Mouse (Mus musculus) brain, embryonic 18.5 days (tissue): ENCODE results near the gene Trir.

ENCODE experiments used
- DNase-seq: peaks from one replicate; pipeline ENCODE4 v3.0.0-alpha.2; 2012; ENCODE audit warnings: low read depth, low spot score

Gene Trir

DNA sequence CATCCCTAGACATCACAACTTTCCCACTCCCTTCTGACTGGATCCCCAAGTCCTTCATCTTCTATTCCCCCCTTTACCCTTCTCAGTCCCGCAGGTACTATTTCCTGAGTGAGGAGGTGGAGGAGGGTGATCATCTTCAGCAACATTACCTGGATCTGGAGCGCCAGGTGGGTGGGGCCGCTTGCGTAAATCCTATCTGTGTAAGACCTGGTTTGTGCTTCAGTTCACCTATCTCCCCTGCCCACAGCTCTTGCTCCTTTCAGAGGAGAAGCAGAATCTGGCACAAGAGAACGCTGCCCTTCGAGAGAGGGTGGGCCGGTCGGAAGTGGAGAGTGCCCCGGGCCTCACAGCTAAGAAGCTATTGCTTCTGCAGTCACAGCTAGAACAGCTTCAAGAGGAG is 32.2 kb upstream of the Trir start:
- no peak for DNase-seq

GRCm38 (mm10) chr8:84995680-84996079 is 30.9 kb upstream of the Trir start:
- no peak for DNase-seq

GRCm38 (mm10) chr8:84996978-84997377 is 29.6 kb upstream of the Trir start:
- no peak for DNase-seq

- no peak for DNase-seq
Observed at GRCm38 (mm10) chr8:84997649-84998295, 28.9 kb upstream of the Trir start.

GRCm38 (mm10) chr8:85007686-85008085 is 18.9 kb upstream of the Trir start:
- no peak for DNase-seq

DNA sequence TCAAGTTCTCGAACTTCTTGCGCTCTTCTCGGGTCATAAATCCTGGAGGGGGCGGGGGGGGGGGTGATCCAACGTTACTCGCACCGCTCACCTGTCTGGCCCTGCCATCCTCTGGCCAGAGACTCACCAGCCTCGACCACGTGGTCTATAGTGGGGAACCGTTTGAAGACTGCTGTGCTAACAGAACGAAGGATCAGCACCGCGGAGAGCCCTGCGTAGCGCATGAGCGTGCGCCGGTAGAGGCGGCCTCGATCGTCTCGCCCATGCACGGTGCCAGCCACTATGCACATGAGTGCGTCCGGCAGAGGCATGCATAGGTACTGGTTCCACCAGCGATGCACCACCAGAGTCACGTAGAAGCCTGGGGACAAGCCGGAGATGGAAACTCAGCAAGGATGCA is 15.4 kb upstream of the Trir start:
- DNase-seq, result no peak

DNA sequence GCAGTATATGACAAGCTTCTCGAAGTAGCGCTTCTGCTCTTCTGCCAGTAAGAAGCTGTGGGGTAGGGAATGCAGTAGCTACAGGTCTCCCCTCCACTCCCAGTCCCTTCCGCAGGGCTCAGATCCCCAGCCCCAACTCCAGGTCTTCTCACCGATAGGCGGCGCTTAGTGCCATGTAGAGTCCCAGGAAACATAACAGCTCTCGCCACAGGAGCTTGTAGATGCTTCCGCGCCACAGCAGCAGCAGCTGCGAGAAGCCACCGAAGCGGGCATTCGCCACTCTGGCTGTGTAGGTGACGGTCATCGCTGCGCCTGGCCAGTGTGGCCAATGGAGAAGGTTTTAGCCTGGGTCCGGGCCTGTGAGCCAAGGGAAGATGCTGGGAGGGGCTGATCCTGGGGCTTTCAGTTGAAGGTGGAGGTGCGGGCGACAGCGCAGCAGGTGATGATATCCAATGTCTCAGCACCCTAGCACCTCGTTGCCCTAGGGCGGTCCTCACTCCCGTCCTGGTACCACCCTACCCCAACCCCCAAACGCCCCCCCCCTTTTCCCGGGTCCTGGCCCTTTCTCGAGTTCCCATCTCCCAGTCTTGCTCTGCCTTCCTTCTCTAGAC is 13.3 kb upstream of the Trir start:
- no peak for DNase-seq

- DNase-seq, result no peak
Observed at GRCm38 (mm10) chr8:85014431-85014830, 12.2 kb upstream of the Trir start, which contains the start of gene Best2. TSS of gene Best2 (minus strand) at chr8:85014531.

GRCm38 (mm10) chr8:85016724-85017123 is 9.9 kb upstream of the Trir start:
- DNase-seq, result no peak

DNA sequence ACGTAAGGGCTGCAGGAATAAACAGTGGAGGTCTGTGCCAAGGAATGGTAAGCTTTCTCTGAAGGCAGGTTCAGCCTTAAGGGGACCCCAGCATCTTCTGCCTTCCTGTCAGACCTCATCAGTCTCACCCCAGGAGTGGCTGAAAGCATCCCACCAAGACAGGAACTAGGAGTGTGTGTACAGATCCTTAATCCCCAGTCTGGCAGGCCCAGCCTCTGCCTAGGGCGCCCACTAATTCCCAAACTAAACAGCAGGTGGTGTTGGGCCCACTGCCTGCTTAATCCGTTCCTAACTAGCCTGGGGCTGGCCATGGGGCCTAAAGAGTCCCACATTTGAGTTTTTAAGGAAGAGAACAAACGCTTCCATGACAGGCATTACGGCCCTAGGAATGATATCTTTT is 9.4 kb upstream of the Trir start:
- no peak for DNase-seq

DNA sequence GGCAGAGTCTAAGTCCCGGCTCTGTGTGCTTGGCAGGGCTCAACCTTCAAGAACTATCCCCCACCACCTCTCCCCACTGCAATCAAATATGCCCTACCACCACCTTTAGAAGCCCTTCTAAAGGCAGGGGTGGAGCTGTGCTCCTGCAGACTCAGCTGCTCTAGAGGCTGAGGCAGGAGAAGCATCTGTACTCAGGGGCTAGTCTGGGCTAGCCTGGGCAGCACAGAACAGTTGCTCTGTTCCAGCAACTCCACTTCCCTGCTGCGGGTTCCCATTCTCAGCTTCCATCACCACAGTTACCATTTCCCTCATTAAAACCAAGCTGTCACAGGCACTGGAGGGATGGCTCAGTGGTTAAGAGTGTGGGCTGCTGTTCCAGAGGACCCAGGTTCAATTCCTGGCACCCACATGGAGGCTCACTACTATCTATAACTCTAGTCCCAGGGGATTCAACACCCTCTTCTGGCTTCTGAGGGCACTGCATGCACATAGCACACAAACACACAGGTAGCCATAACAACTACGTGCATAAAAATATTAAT is 5.0 kb upstream of the Trir start:
- DNase-seq, result no peak

- DNase-seq, result no peak
Observed at GRCm38 (mm10) chr8:85023846-85024245, 2.8 kb upstream of the Trir start.

DNA sequence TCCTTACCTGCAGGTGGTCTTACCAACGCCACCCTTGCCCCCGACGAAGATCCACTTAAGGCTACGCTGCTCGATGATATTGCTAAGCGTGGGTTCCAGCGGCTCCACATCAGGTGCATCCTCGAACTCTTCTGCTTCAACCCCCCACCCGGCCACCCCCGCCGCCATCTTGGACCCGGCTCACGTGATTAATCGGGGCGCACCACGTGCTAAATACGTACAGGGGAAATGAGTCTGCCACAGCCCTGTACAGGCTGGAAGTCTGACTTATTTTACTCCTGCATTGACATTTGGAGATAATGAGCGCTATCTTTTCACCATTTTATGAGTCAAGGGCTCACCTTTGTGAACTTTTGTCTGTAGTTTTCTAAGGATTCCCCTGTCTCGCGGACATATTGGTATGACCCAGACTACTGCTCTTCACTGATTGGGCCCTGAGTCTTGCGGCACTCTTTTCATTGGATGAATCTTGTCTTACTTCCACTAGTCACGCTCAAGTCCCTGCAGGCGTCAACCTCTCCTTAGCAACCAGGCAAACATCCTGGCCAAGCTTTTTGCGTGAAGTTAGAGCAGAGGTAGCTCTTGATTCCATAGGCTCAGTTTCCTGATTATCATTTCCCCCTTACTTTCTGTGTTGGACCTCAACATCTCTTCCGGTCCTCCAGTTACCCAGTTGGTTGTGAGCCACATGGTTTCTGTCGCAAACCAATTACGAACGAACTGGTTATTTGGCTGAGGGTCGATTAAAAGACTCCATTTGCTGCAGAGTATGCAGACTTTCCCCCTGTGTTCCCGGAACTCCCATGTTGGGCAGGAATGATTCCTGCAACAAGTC is 1.3 kb upstream of the Trir start, which contains the start of gene Asna1:
Gene Asna1 (minus strand): TSS at position 184 of the 835 bp plus-strand sequence.
- peak; percentile 89 for DNase-seq

- DNase-seq, result no peak
Observed at GRCm38 (mm10) chr8:85027516-85027855, 863 bp downstream of the Trir start.

DNA sequence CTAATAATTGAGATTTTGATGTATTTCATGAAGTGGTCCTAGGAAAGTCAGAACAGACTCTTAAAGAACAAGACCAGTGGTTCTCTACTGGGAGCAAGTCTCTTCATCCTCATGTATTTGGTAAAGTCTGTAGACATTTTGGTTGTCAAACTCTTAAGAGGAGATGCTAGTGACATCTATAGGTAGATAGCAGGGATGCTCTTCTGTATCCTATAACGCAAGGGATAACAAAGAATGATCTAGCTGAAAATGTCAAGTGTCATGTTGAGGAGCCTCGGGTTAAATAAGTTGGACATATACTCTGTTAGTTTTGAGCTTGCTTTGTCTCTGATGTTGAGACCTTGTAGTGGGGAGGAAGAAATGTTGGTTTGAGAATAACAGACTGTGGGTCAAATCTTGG is 1.3 kb downstream of the Trir start:
- no peak for DNase-seq

- no peak for DNase-seq
Observed at GRCm38 (mm10) chr8:85029271-85029670, 2.6 kb downstream of the Trir start.

DNA sequence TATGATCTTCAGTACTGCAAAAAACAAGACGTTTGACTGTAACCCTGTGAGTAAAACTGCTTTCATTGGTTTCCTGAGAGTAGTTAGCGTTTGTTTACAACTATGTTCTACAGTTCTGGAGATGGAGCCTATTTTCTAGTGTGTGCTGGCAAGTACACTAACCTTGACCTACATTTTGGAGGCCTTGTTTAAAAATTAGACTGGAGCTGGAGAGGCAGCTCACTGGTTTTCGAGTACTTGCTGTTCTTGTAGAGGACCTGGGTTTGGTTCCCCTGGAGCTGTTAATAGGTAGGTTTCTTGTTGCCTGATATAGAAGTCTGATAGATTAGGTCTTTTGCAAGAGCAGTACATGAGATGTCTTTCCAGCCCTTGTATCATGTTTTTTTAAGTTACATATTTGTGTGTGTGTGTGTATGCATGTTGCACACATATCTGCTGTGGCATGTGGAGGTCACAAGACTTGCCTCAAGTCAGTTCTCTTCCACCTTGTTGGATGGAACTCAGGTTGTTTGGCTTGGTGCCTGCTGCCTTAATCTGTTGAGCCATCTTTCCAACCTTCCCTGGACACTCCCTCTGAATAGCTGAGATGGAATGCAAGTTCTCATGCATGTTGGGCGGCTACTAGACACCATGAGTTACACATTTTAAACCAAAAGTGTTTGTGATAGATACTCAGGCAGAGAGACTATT is 6.1 kb downstream of the Trir start:
- DNase-seq, result no peak

- DNase-seq, result no peak
Observed at GRCm38 (mm10) chr8:85033867-85034266, 7.2 kb downstream of the Trir start.

GRCm38 (mm10) chr8:85034764-85035163 is 8.1 kb downstream of the Trir start:
- no peak for DNase-seq

- no peak for DNase-seq
Observed at GRCm38 (mm10) chr8:85035165-85035727, 8.6 kb downstream of the Trir start.

GRCm38 (mm10) chr8:85035728-85036310 is 9.2 kb downstream of the Trir start:
- DNase-seq, result no peak
